Mouse (Mus musculus): Measurements from ENCODE around the gene Zfp799. TPM values are rescaled to one million over a fixed set of nuclear protein-coding genes. Genes with fewer than 3 reads are reported as not detected.

The Zfp799 gene
- total and polyA plus RNA-seq, 3 experiments = 2.0 to 17.4 (median 16.1) TPM

DNA sequence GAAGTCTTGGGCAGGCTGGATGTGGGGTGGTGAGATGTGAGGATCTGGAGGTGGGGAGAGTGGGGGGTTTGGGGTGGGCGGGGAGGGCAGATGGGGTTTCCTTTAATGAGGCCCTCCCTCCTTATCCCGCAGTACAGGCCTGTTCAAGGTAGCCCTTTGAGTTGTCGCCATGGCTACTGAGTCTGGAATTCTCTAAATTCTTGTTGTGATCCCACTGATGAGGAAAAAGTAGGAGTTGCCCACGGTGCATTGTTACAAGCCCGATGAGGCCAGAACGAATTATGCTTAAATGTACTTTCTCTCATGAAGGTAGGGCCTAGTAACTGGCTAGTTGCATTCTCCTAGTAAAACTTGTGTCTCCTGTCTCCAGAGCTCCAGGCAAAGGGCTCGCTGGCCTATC lies 21.5 kb upstream of the Zfp799 start:
- TF ChIP-seq TAL1 (conservative IDR thresholded peaks at IDR 0.05; ENCODE audit: low read depth, low read length) (no peak), GATA1 (IDR thresholded peaks at IDR 0.05; ENCODE audit: borderline replicate concordance, low read length) (no peak), GATA2 (IDR thresholded peaks at IDR 0.05; ENCODE audit: borderline replicate concordance, low read depth, low read length) (no peak), CTCF (IDR thresholded peaks at IDR 0.05; ENCODE audit: low read depth, low read length) (no peak), POLR2AphosphoS5 (IDR thresholded peaks at IDR 0.05; ENCODE audit: insufficient replicate concordance, low read depth, low read length) (no peak)
- no peaks in the 10 kb centered on the region for H3K9me3 ChIP-seq (replicated peaks)
- no peaks in the 10 kb centered on the region for H3K36me3 ChIP-seq (replicated peaks)
- no peak overlapping the region for H3K4me3 ChIP-seq (ENCODE audit: low read depth, low read length)
- no peak for ATAC-seq (ENCODE audit: extremely low read depth, insufficient number of reproducible peaks, low FRiP score, poor library complexity, severe bottlenecking)
- no peak for DNase-seq (ENCODE audit: low spot score)
- H3K27me3 ChIP-seq (ENCODE audit: insufficient read depth, low read length) = peaks cover 3% of the 10 kb centered on the region; the same call in 1 of the 2 replicates
- no peaks in the 10 kb centered on the region for H3K4me1 ChIP-seq (ENCODE audit: insufficient read depth, low read depth, low read length)

DNA sequence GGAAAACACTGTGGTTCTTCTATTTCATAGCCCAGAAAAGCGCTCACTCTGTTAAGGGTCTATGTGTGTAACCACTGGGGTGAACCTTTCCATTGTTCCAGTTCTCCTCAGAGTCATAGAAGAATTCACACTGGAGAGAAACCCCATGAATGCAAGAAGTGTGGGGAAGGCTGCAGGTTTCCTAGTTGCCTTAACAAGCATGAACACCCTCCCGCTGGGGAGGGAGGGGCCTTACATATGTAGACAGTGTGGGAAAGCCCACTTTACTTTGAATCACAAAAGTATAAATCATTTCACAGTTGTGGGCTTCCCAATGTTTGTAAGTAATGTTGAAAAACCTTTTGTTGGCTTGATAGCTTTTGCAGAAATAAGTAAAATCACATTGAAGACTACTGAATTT lies 11.3 kb upstream of the Zfp799 start:
- TF ChIP-seq CTCF (IDR thresholded peaks at IDR 0.05; ENCODE audit: low read depth, low read length) (no peak), POLR2AphosphoS5 (IDR thresholded peaks at IDR 0.05; ENCODE audit: insufficient replicate concordance, low read depth, low read length) (no peak)
- Histone ChIP-seq H3K4me1 (ENCODE audit: insufficient read depth, low read depth, low read length) (no peaks in the 10 kb centered on the region), H3K9me3 (replicated peaks) (peaks cover 2% of the 10 kb centered on the region; the same call in 1 of the 2 replicates), H3K36me3 (replicated peaks) (no peaks in the 10 kb centered on the region), H3K4me3 (ENCODE audit: low read depth, low read length) (no peak overlapping the region), H3K27me3 (ENCODE audit: insufficient read depth, low read length) (peaks cover 4% of the 10 kb centered on the region)
- DNase-seq (ENCODE audit: low spot score) (no peak), ATAC-seq (ENCODE audit: extremely low read depth, insufficient number of reproducible peaks, low FRiP score, poor library complexity, severe bottlenecking) (no peak)

DNA sequence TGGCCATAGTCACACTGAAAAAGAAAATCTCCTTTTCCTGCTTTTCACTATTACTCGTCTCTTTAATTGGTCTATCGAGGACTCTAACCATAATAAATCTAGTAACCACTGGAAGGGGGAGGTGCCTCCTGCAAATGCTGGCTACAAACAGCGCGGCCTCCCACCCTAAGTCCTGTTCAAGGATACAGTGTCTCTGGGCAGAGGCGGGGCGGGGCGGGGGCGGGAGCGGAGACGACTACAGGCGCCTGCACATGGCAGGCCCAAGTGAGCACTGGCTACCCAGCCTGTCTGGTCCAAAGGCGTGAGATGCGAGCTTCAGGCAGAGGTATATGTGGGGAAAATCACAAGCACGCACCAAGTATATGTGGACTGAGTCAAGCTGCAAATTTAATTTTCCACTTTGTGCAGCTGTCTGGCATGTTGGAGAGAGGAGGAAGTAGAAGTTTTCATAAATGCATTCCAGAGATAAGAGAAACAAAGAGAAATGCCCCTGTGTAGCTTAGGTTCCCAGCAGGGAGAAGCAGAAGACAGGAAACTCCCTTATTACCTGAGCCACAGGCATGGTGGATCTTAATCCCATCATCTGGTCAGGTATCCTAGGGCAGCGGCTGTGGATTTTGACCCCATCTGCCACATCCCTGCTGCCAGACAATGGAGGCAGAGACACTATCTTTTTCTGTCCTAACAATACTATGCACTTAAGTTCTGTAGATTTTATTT lies 9.2 kb upstream of the Zfp799 start:
- Histone ChIP-seq H3K4me3 (ENCODE audit: low read depth, low read length) (no peak overlapping the region), H3K27me3 (ENCODE audit: insufficient read depth, low read length) (peaks cover 4% of the 10 kb centered on the region), H3K4me1 (ENCODE audit: insufficient read depth, low read depth, low read length) (no peaks in the 10 kb centered on the region), H3K36me3 (replicated peaks) (no peaks in the 10 kb centered on the region), H3K9me3 (replicated peaks) (no peaks in the 10 kb centered on the region)
- ATAC-seq (ENCODE audit: extremely low read depth, insufficient number of reproducible peaks, low FRiP score, poor library complexity, severe bottlenecking) (no peak), DNase-seq (ENCODE audit: low spot score) (no peak)
- TF ChIP-seq GATA1 (IDR thresholded peaks at IDR 0.05; ENCODE audit: borderline replicate concordance, low read length) = no peak
- no peak for TF ChIP-seq GATA2 (IDR thresholded peaks at IDR 0.05; ENCODE audit: borderline replicate concordance, low read depth, low read length)
- no peak for TF ChIP-seq POLR2AphosphoS5 (IDR thresholded peaks at IDR 0.05; ENCODE audit: insufficient replicate concordance, low read depth, low read length)
- TF ChIP-seq TAL1 (conservative IDR thresholded peaks at IDR 0.05; ENCODE audit: low read depth, low read length) = no peak
- TF ChIP-seq CTCF (IDR thresholded peaks at IDR 0.05; ENCODE audit: low read depth, low read length) = no peak

DNA sequence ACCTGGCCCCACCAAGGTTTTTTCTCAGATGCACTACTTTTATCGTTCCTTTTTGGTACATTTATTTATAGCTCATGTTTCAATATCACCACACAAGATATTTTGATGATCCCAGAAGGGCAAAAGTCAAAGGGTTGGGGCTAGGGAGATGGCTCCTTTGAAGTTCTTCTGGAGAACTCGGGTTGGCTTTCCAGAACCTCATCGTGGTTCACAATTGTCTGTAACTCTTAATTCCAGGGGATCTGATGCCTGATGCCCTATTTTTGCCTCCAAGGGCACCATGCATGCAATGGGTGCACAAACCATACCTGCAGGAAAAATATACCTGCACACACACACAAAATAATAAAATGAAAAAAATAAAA lies 339 bp upstream of the Zfp799 start:
- peaks cover 6% of the 10 kb centered on the region for H3K4me1 ChIP-seq (ENCODE audit: insufficient read depth, low read depth, low read length)
- no peaks in the 10 kb centered on the region; the same call in 1 of the 2 replicates for H3K27me3 ChIP-seq (ENCODE audit: insufficient read depth, low read length)
- H3K4me3 ChIP-seq (ENCODE audit: low read depth, low read length) = peak overlapping the region; percentile 85
- no peak for DNase-seq (ENCODE audit: low spot score)
- no peaks in the 10 kb centered on the region for H3K9me3 ChIP-seq (replicated peaks)
- no peak for ATAC-seq (ENCODE audit: extremely low read depth, insufficient number of reproducible peaks, low FRiP score, poor library complexity, severe bottlenecking)
- peaks cover 12% of the 10 kb centered on the region for H3K36me3 ChIP-seq (replicated peaks)
- TF ChIP-seq CTCF (IDR thresholded peaks at IDR 0.05; ENCODE audit: low read depth, low read length) (no peak), TAL1 (conservative IDR thresholded peaks at IDR 0.05; ENCODE audit: low read depth, low read length) (no peak), POLR2AphosphoS5 (IDR thresholded peaks at IDR 0.05; ENCODE audit: insufficient replicate concordance, low read depth, low read length) (no peak), GATA1 (IDR thresholded peaks at IDR 0.05; ENCODE audit: borderline replicate concordance, low read length) (no peak), GATA2 (IDR thresholded peaks at IDR 0.05; ENCODE audit: borderline replicate concordance, low read depth, low read length) (no peak)

DNA sequence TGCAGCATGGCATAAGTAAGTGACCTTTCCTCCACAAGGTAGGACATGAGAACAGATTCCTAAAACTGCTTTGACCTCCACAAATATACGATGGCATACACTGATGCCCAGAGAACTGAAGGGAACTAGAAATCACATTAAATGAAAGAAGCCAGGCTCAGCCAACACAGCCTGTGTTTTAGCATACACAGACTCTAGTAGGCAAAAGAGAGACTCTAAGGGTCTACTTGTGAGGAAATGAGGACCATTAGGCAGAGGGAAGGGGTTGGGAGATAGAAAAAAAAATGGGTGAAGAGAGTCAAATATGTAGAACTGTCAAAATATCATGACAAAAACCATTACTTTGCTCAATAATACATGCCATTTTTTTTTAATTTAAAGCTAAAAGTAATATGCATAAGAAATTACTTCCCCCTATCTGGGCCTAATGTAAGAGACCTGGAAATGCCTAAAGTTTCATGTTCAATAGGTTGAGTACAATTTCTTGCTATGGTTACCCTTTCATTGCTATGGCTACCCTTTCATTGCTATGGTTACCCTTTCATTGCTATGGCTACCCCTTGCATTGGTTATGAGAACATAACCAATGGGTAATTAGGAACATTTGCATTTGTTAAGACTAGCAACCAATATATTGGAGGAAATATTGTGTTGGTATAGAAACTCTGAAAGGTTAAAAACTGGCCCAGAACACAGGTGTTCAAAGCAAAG lies 13.8 kb downstream of the Zfp799 start:
- no peaks in the 10 kb centered on the region for H3K4me1 ChIP-seq (ENCODE audit: insufficient read depth, low read depth, low read length)
- no peak overlapping the region for H3K4me3 ChIP-seq (ENCODE audit: low read depth, low read length)
- ATAC-seq (ENCODE audit: extremely low read depth, insufficient number of reproducible peaks, low FRiP score, poor library complexity, severe bottlenecking) (no peak), DNase-seq (ENCODE audit: low spot score) (no peak)
- no peaks in the 10 kb centered on the region for H3K9me3 ChIP-seq (replicated peaks)
- H3K36me3 ChIP-seq (replicated peaks) = peaks cover 47% of the 10 kb centered on the region
- H3K27me3 ChIP-seq (ENCODE audit: insufficient read depth, low read length) = no peaks in the 10 kb centered on the region
- TF ChIP-seq TAL1 (conservative IDR thresholded peaks at IDR 0.05; ENCODE audit: low read depth, low read length) (no peak), GATA1 (IDR thresholded peaks at IDR 0.05; ENCODE audit: borderline replicate concordance, low read length) (no peak), POLR2AphosphoS5 (IDR thresholded peaks at IDR 0.05; ENCODE audit: insufficient replicate concordance, low read depth, low read length) (no peak), GATA2 (IDR thresholded peaks at IDR 0.05; ENCODE audit: borderline replicate concordance, low read depth, low read length) (no peak), CTCF (IDR thresholded peaks at IDR 0.05; ENCODE audit: low read depth, low read length) (no peak)

DNA sequence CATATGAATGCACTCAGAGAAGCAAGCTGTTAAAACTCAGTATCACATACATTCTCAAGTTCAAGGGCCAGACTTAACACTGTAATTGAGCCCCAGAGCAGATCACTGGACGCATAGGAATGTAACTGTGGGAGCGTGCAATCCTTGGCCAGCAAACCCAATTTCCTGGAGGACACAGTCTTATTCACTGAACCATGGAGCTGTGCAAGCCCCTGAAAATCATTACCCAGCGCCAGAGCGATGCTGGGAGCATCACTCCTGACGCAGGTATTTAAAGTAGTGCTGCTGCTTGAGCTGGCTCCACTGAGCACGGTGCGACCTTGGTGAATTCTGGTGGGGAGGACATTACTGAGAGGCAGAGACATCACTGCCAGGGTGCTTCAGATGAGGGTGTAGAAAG lies 15.9 kb downstream of the Zfp799 start:
- no peak for ATAC-seq (ENCODE audit: extremely low read depth, insufficient number of reproducible peaks, low FRiP score, poor library complexity, severe bottlenecking)
- Histone ChIP-seq H3K4me3 (ENCODE audit: low read depth, low read length) (no peak overlapping the region), H3K9me3 (replicated peaks) (no peaks in the 10 kb centered on the region), H3K27me3 (ENCODE audit: insufficient read depth, low read length) (peaks cover 10% of the 10 kb centered on the region), H3K4me1 (ENCODE audit: insufficient read depth, low read depth, low read length) (no peaks in the 10 kb centered on the region), H3K36me3 (replicated peaks) (peaks cover 29% of the 10 kb centered on the region)
- TF ChIP-seq GATA2 (IDR thresholded peaks at IDR 0.05; ENCODE audit: borderline replicate concordance, low read depth, low read length) (no peak), CTCF (IDR thresholded peaks at IDR 0.05; ENCODE audit: low read depth, low read length) (no peak), TAL1 (conservative IDR thresholded peaks at IDR 0.05; ENCODE audit: low read depth, low read length) (no peak), GATA1 (IDR thresholded peaks at IDR 0.05; ENCODE audit: borderline replicate concordance, low read length) (no peak), POLR2AphosphoS5 (IDR thresholded peaks at IDR 0.05; ENCODE audit: insufficient replicate concordance, low read depth, low read length) (no peak)
- DNase-seq (ENCODE audit: low spot score) = no peak

Measured in G1E (cell line).